Mouse (Mus musculus): ENCODE data around the gene Ccdc146. TPM values are rescaled to one million over a fixed set of nuclear protein-coding genes. Genes with fewer than 3 reads are reported as not detected.

Gene Ccdc146
- polyA plus RNA-seq, 1 experiment from 2014 or later, result 3.6 TPM

DNA sequence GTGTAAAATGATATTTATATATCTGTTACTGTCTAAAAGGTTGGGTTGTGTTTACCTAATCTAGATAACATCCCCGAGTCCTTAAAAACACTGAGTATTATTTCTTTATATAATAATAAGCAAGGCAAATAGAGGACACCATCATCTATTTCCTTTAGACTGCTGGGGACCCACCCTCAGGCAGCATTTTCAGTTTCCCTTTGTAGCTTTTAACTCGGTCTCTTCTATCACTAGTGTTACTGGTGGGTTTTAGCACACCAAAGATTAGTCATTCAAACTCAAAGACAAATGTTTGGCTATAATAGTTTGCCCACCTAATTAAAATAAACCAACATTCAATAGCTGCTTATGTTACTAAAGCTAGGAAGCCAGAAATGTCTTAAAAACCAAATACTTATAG, 46.1 kb downstream of the Ccdc146 start:
- Histone ChIP-seq H3K9ac (ENCODE audit: low read length) (no peak overlapping the region), H3K9me3 (ENCODE audit: control insufficient read depth, low read length) (no peaks in the 10 kb centered on the region), H3K36me3 (ENCODE audit: control insufficient read depth, insufficient read depth, low read length) (no peaks in the 10 kb centered on the region), H3K4me2 (ENCODE audit: low read depth, low read length) (no peak overlapping the region), H3K27ac (ENCODE audit: low read length) (no peak overlapping the region), H3K4me1 (replicated peaks; ENCODE audit: control insufficient read depth, insufficient read depth, low read length) (peaks cover 9% of the 10 kb centered on the region), H3K27me3 (ENCODE audit: control insufficient read depth, insufficient read depth, low read depth, low read length) (no peaks in the 10 kb centered on the region), H3K4me3 (ENCODE audit: low read length) (no peak overlapping the region)
- no peak for ATAC-seq (ENCODE audit: low read depth)
- 27% methylated on average over 2 of the region's 2 CpGs for WGBS

DNA sequence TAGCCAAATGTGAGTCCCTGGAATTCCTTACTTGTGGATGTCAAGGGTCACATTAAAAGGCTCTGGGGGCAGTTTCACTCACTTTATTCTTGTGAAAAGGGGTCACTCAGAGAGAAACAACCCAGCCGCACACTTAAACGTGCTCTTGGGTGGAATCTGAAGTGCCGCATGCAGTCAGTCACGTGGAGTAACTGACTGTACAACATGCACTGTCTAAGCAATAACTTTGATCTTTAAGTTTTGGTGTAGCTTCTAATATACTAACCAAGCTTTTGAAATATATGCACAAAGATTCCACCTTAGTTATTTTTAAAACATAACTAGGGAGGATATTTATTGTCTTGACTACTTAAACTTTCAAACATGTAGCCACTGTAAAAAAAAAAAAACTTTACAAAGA, 47.5 kb downstream of the Ccdc146 start:
- Histone ChIP-seq H3K9ac (ENCODE audit: low read length) (no peak overlapping the region), H3K9me3 (ENCODE audit: control insufficient read depth, low read length) (no peaks in the 10 kb centered on the region), H3K27ac (ENCODE audit: low read length) (no peak overlapping the region), H3K4me2 (ENCODE audit: low read depth, low read length) (no peak overlapping the region), H3K4me3 (ENCODE audit: low read length) (no peak overlapping the region), H3K4me1 (replicated peaks; ENCODE audit: control insufficient read depth, insufficient read depth, low read length) (peaks cover 6% of the 10 kb centered on the region), H3K27me3 (ENCODE audit: control insufficient read depth, insufficient read depth, low read depth, low read length) (no peaks in the 10 kb centered on the region; the same call in 1 of the 2 replicates), H3K36me3 (ENCODE audit: control insufficient read depth, insufficient read depth, low read length) (no peaks in the 10 kb centered on the region)
- no peak for ATAC-seq (ENCODE audit: low read depth)
- WGBS, result 45% methylated on average over 4 of the region's 4 CpGs

- Histone ChIP-seq H3K36me3 (ENCODE audit: control insufficient read depth, insufficient read depth, low read length) (no peaks in the 10 kb centered on the region), H3K9ac (ENCODE audit: low read length) (0 out of 2 replicates have a peak overlapping the region, but pooled peaks have one; percentile 67), H3K9me3 (ENCODE audit: control insufficient read depth, low read length) (no peaks in the 10 kb centered on the region), H3K4me1 (replicated peaks; ENCODE audit: control insufficient read depth, insufficient read depth, low read length) (peaks cover 6% of the 10 kb centered on the region), H3K27ac (ENCODE audit: low read length) (no peak overlapping the region), H3K4me3 (ENCODE audit: low read length) (peak overlapping the region; percentile 53), H3K27me3 (ENCODE audit: control insufficient read depth, insufficient read depth, low read depth, low read length) (no peaks in the 10 kb centered on the region; the same call in 1 of the 2 replicates), H3K4me2 (ENCODE audit: low read depth, low read length) (peak overlapping the region; percentile 96)
- no peak for ATAC-seq (ENCODE audit: low read depth)
- 61% methylated on average over 7 of the region's 7 CpGs for WGBS
Observed at GRCm38 (mm10) chr5:21373180-21373518, 51.3 kb downstream of the Ccdc146 start.

DNA sequence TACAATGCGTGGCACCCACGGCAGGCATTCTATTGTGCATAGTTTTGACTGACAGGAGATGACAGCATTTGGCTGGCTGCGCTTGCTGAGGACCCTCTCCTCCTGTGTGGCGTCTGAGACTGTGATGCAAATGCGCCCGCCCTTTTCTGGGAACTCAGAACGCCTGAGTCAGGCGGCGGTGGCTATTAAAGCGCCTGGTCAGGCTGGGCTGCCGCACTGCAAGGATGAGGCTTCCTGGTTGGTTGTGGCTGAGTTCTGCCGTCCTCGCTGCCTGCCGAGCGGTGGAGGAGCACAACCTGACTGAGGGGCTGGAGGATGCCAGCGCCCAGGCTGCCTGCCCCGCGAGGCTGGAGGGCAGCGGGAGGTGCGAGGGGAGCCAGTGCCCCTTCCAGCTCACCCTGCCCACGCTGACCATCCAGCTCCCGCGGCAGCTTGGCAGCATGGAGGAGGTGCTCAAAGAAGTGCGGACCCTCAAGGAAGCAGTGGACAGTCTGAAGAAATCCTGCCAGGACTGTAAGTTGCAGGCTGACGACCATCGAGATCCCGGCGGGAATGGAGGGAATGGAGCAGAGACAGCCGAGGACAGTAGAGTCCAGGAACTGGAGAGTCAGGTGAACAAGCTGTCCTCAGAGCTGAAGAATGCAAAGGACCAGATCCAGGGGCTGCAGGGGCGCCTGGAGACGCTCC, 51.8 kb downstream of the Ccdc146 start, which contains the start of gene Fgl2:
TSS of gene Fgl2 (plus strand) at position 150 of the 687 bp plus-strand sequence.
- 4% methylated on average over 31 of the region's 31 CpGs for WGBS
- H3K9me3 ChIP-seq (ENCODE audit: control insufficient read depth, low read length), result no peaks in the 10 kb centered on the region
- ATAC-seq (ENCODE audit: low read depth), result peak; percentile 87
- peak within 1 kb of the TSS; percentile 67 for H3K9ac ChIP-seq (ENCODE audit: low read length)
- no peak within 1 kb of the TSS for H3K27ac ChIP-seq (ENCODE audit: low read length)
- H3K4me2 ChIP-seq (ENCODE audit: low read depth, low read length), result peak within 1 kb of the TSS; percentile 96
- no peaks in the 10 kb centered on the region for H3K36me3 ChIP-seq (ENCODE audit: control insufficient read depth, insufficient read depth, low read length)
- peak within 1 kb of the TSS; percentile 53 for H3K4me3 ChIP-seq (ENCODE audit: low read length)
- H3K4me1 ChIP-seq (replicated peaks; ENCODE audit: control insufficient read depth, insufficient read depth, low read length), result peaks cover 6% of the 10 kb centered on the region
- H3K27me3 ChIP-seq (ENCODE audit: control insufficient read depth, insufficient read depth, low read depth, low read length), result no peaks in the 10 kb centered on the region; the same call in 1 of the 2 replicates

GRCm38 (mm10) chr5:21371920-21372319, 52.6 kb downstream of the Ccdc146 start:
- H3K9me3 ChIP-seq (ENCODE audit: control insufficient read depth, low read length), result no peaks in the 10 kb centered on the region
- no peak for ATAC-seq (ENCODE audit: low read depth)
- H3K27ac ChIP-seq (ENCODE audit: low read length), result no peak overlapping the region
- H3K27me3 ChIP-seq (ENCODE audit: control insufficient read depth, insufficient read depth, low read depth, low read length), result no peaks in the 10 kb centered on the region; the same call in 1 of the 2 replicates
- H3K4me2 ChIP-seq (ENCODE audit: low read depth, low read length), result peak overlapping the region; percentile 96
- H3K4me1 ChIP-seq (replicated peaks; ENCODE audit: control insufficient read depth, insufficient read depth, low read length), result peaks cover 6% of the 10 kb centered on the region
- no peaks in the 10 kb centered on the region for H3K36me3 ChIP-seq (ENCODE audit: control insufficient read depth, insufficient read depth, low read length)
- no peak overlapping the region for H3K4me3 ChIP-seq (ENCODE audit: low read length)
- WGBS, result 37% methylated on average over 5 of the region's 5 CpGs
- no peak overlapping the region for H3K9ac ChIP-seq (ENCODE audit: low read length)

DNA sequence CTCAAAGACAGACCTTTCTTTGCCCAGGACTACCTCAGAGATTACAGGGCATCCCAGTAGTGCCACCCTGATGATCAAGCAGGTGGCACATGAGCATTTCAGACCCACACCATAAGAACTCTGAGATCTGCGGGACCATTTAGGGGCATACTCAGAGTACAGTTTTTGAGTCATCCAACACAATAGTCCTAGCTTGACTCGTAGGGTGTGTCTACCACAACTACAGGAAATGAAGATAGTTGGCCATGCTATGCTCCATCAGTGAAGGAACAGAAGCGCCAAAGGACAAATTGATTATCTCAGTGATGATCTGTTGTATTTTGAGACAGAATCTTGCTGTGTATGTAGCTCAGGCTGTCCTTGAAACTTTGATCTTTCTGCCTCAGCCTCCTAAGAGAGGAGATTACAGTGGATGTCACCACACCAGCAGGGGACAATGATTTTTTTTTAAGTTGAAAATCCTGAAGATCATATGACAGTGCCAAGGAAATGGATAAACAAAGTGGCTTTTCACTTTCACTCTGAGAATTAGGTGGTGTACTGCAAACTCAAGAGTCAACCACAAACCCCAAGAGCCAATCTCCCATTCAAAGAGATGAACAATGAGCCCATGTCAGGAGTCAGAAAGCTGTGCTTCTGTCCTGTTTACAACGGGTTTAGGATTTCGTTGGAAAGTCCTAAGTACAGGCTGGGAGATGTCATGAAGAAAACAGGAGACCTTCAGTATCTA, 54.1 kb downstream of the Ccdc146 start:
- ATAC-seq (ENCODE audit: low read depth), result no peak
- Histone ChIP-seq H3K27ac (ENCODE audit: low read length) (no peak overlapping the region), H3K4me3 (ENCODE audit: low read length) (no peak overlapping the region), H3K27me3 (ENCODE audit: control insufficient read depth, insufficient read depth, low read depth, low read length) (no peaks in the 10 kb centered on the region; the same call in 1 of the 2 replicates), H3K9ac (ENCODE audit: low read length) (no peak overlapping the region), H3K9me3 (ENCODE audit: control insufficient read depth, low read length) (no peaks in the 10 kb centered on the region), H3K4me2 (ENCODE audit: low read depth, low read length) (no peak overlapping the region), H3K36me3 (ENCODE audit: control insufficient read depth, insufficient read depth, low read length) (no peaks in the 10 kb centered on the region), H3K4me1 (replicated peaks; ENCODE audit: control insufficient read depth, insufficient read depth, low read length) (peaks cover 6% of the 10 kb centered on the region)
- 84% methylated on average over 5 of the region's 5 CpGs for WGBS

- Histone ChIP-seq H3K9ac (ENCODE audit: low read length) (no peak overlapping the region), H3K27me3 (ENCODE audit: control insufficient read depth, insufficient read depth, low read depth, low read length) (no peaks in the 10 kb centered on the region), H3K9me3 (ENCODE audit: control insufficient read depth, low read length) (no peaks in the 10 kb centered on the region), H3K36me3 (ENCODE audit: control insufficient read depth, insufficient read depth, low read length) (no peaks in the 10 kb centered on the region), H3K4me2 (ENCODE audit: low read depth, low read length) (no peak overlapping the region), H3K4me1 (replicated peaks; ENCODE audit: control insufficient read depth, insufficient read depth, low read length) (peaks cover 3% of the 10 kb centered on the region; the same call in 1 of the 2 replicates), H3K4me3 (ENCODE audit: low read length) (no peak overlapping the region), H3K27ac (ENCODE audit: low read length) (no peak overlapping the region)
- no peak for ATAC-seq (ENCODE audit: low read depth)
- 50% methylated on average over 2 of the region's 2 CpGs for WGBS
Observed at GRCm38 (mm10) chr5:21367514-21367913, 57.0 kb downstream of the Ccdc146 start.

GRCm38 (mm10) chr5:21366338-21367053, 58.0 kb downstream of the Ccdc146 start:
- Histone ChIP-seq H3K4me3 (ENCODE audit: low read length) (no peak overlapping the region), H3K27me3 (ENCODE audit: control insufficient read depth, insufficient read depth, low read depth, low read length) (no peaks in the 10 kb centered on the region), H3K4me1 (replicated peaks; ENCODE audit: control insufficient read depth, insufficient read depth, low read length) (no peaks in the 10 kb centered on the region), H3K9ac (ENCODE audit: low read length) (no peak overlapping the region), H3K9me3 (ENCODE audit: control insufficient read depth, low read length) (no peaks in the 10 kb centered on the region), H3K36me3 (ENCODE audit: control insufficient read depth, insufficient read depth, low read length) (no peaks in the 10 kb centered on the region), H3K27ac (ENCODE audit: low read length) (no peak overlapping the region), H3K4me2 (ENCODE audit: low read depth, low read length) (no peak overlapping the region)
- ATAC-seq (ENCODE audit: low read depth), result no peak
- 53% methylated on average over 4 of the region's 4 CpGs for WGBS

DNA sequence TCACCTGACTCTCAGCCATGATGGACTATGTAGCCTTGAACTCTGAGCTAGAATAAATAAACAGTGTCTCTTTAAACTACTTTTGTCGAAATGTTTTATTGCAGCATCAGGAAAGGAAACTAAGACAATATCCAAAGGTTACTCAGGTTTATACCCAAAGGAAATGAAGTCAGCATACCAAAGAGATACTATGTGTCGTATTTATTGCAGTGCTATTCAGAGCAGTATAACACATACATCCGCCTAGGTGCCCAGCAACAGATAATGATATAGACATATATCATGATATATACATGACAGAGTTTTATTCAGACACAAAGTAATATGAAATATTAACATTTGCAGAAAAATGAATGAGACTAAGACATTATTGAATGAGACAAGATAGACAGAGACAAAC, 61.1 kb downstream of the Ccdc146 start:
- Histone ChIP-seq H3K4me2 (ENCODE audit: low read depth, low read length) (no peak overlapping the region), H3K9me3 (ENCODE audit: control insufficient read depth, low read length) (no peaks in the 10 kb centered on the region), H3K4me3 (ENCODE audit: low read length) (no peak overlapping the region), H3K27ac (ENCODE audit: low read length) (no peak overlapping the region), H3K36me3 (ENCODE audit: control insufficient read depth, insufficient read depth, low read length) (no peaks in the 10 kb centered on the region), H3K9ac (ENCODE audit: low read length) (no peak overlapping the region), H3K27me3 (ENCODE audit: control insufficient read depth, insufficient read depth, low read depth, low read length) (no peaks in the 10 kb centered on the region), H3K4me1 (replicated peaks; ENCODE audit: control insufficient read depth, insufficient read depth, low read length) (no peaks in the 10 kb centered on the region)
- 49% methylated on average over 3 of the region's 3 CpGs for WGBS
- no peak for ATAC-seq (ENCODE audit: low read depth)
